Mouse (Mus musculus): Measurements from ENCODE around the gene Brd2.

DNA sequence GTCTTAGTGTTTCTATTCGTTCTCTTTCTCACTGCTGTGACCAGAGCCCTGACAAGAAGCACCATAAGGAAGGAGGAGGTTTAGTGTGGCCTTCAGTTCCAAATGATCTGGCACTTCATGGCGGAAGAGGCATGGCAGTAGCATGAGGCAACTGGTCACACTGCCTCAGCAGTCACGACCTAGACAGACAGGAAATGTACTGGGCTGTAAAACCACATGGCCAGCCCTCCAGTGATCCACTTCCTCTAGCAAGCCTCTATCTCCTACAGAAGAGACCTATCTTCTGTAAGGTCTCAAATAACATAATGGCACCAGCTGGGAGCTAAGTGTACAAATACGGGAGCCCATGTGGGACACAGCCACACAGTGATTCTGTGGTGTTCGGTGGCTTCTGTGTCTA is 50.3 kb downstream of the Brd2 start:
- TF ChIP-seq CTCF (IDR thresholded peaks at IDR 0.05; ENCODE audit: extremely low read depth, insufficient read depth, low read length) (no peak), POLR2A (IDR thresholded peaks at IDR 0.05; ENCODE audit: extremely low read depth, insufficient read depth, low read length) (no peak)
